Mouse (Mus musculus) embryonic fibroblast, embryonic 13.5 days (primary cell): Measurements from ENCODE around the gene Top2b.

Experiments
- CTCF ChIP-seq: IDR thresholded peaks from 2 replicates; pipeline ENCODE4 v1.5.1; 2011; ENCODE audit warnings: mild to moderate bottlenecking, control low read depth, low read length, moderate library complexity, borderline replicate concordance; ENCODE audit not compliant: insufficient read depth
- POLR2A ChIP-seq: IDR thresholded peaks from 2 replicates; pipeline ENCODE4 v1.6.1; 2011; ENCODE audit warnings: low read depth, mild to moderate bottlenecking, control low read depth, low read length, moderate library complexity

DNA sequence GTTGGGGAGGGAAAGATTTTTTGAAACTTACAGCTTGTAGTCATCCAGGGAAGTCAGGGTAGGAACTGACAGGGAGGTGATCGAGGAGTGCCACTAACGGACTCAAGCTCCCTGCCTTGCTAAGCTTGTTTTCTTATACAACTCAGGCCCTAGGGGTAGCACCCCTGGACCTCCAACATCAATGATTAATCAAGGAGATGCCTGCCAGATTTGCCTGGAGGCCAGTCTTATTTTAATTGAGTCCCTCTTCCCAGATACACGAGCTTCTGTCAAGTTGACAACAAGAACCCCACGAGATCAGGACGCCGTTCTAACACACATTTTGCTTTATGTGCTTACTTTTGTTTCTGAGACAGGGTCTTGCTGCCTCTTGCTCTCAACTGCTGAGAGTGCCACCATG lies 115.6 kb downstream of the Top2b start:
- TF ChIP-seq CTCF (no peak), POLR2A (no peak)
